Mouse (Mus musculus): ENCODE data around the gene Plxnb1. TPM values are rescaled to one million over a fixed set of nuclear protein-coding genes. Genes with fewer than 3 reads are reported as not detected.

The Plxnb1 gene
- polyA plus RNA-seq (2014; fragmentation: Illumina TruSeq; extraction: RNeasy Lipid Tissue Mini Kit (QIAGEN cat#74804); ENCODE audit: low replicate concordance), result 0.07 TPM

GRCm38 (mm10) chr9:109095137-109095982 is at the start of gene Plxnb1:
Gene Plxnb1, plus strand, starts transcription at chr9:109095389.

GRCm38 (mm10) chr9:109059136-109059903 is 35.9 kb upstream of the Plxnb1 start, which contains the start of gene Trex1:
Gene Trex1, minus strand, starts transcription at chr9:109059734.

GRCm38 (mm10) chr9:109073661-109074573 is 21.3 kb upstream of the Plxnb1 start, which contains the start of gene Atrip:
Gene Atrip, minus strand, starts transcription at chr9:109074124.

GRCm38 (mm10) chr9:109082124-109082800 is 12.9 kb upstream of the Plxnb1 start, which contains the start of the genes Ccdc51 and Tma7:
Gene Ccdc51, plus strand, starts transcription at chr9:109082493.
Gene Tma7, minus strand, starts transcription at chr9:109082587.

GRCm38 (mm10) chr9:109161941-109162340 is 66.8 kb downstream of the Plxnb1 start, which contains the start of gene Fbxw21:
Gene Fbxw21, minus strand, starts transcription at chr9:109162041.

Other genes with a start within 250 kb of the Plxnb1 start
- gene Slc26a6, start 242.1 kb upstream of the Plxnb1 start, polyA plus RNA-seq (2014; fragmentation: Illumina TruSeq; extraction: RNeasy Lipid Tissue Mini Kit (QIAGEN cat#74804); ENCODE audit: low replicate concordance), result 23.9 TPM
- gene Tmem89, start 180.8 kb upstream of the Plxnb1 start, polyA plus RNA-seq (2014; fragmentation: Illumina TruSeq; extraction: RNeasy Lipid Tissue Mini Kit (QIAGEN cat#74804); ENCODE audit: low replicate concordance), result 0.82 TPM
- 42.5 TPM for gene Uqcrc1, start 158.8 kb upstream of the Plxnb1 start, polyA plus RNA-seq (2014; fragmentation: Illumina TruSeq; extraction: RNeasy Lipid Tissue Mini Kit (QIAGEN cat#74804); ENCODE audit: low replicate concordance)
- gene Col7a1, start 141.8 kb upstream of the Plxnb1 start, polyA plus RNA-seq (2014; fragmentation: Illumina TruSeq; extraction: RNeasy Lipid Tissue Mini Kit (QIAGEN cat#74804); ENCODE audit: low replicate concordance), result not detected
- gene Ucn2, start 109.4 kb upstream of the Plxnb1 start, polyA plus RNA-seq (2014; fragmentation: Illumina TruSeq; extraction: RNeasy Lipid Tissue Mini Kit (QIAGEN cat#74804); ENCODE audit: low replicate concordance), result not detected
- gene Pfkfb4, start 103.6 kb upstream of the Plxnb1 start, polyA plus RNA-seq (2014; fragmentation: Illumina TruSeq; extraction: RNeasy Lipid Tissue Mini Kit (QIAGEN cat#74804); ENCODE audit: low replicate concordance), result 2.8 TPM
- 11.5 TPM for gene Shisa5, start 56.8 kb upstream of the Plxnb1 start, polyA plus RNA-seq (2014; fragmentation: Illumina TruSeq; extraction: RNeasy Lipid Tissue Mini Kit (QIAGEN cat#74804); ENCODE audit: low replicate concordance)
- not detected for gene Trex1, start 35.7 kb upstream of the Plxnb1 start, polyA plus RNA-seq (2014; fragmentation: Illumina TruSeq; extraction: RNeasy Lipid Tissue Mini Kit (QIAGEN cat#74804); ENCODE audit: low replicate concordance)
- 2.8 TPM for gene Atrip, start 21.3 kb upstream of the Plxnb1 start, polyA plus RNA-seq (2014; fragmentation: Illumina TruSeq; extraction: RNeasy Lipid Tissue Mini Kit (QIAGEN cat#74804); ENCODE audit: low replicate concordance)
- gene Ccdc51, start 12.9 kb upstream of the Plxnb1 start, polyA plus RNA-seq (2014; fragmentation: Illumina TruSeq; extraction: RNeasy Lipid Tissue Mini Kit (QIAGEN cat#74804); ENCODE audit: low replicate concordance), result 1.1 TPM
- 1,283 TPM for gene Tma7, start 12.8 kb upstream of the Plxnb1 start, polyA plus RNA-seq (2014; fragmentation: Illumina TruSeq; extraction: RNeasy Lipid Tissue Mini Kit (QIAGEN cat#74804); ENCODE audit: low replicate concordance)
- gene Fbxw21, start 66.7 kb downstream of the Plxnb1 start, polyA plus RNA-seq (2014; fragmentation: Illumina TruSeq; extraction: RNeasy Lipid Tissue Mini Kit (QIAGEN cat#74804); ENCODE audit: low replicate concordance), result not detected
- not detected for gene Fbxw13, start 100.6 kb downstream of the Plxnb1 start, polyA plus RNA-seq (2014; fragmentation: Illumina TruSeq; extraction: RNeasy Lipid Tissue Mini Kit (QIAGEN cat#74804); ENCODE audit: low replicate concordance)
- not detected for gene Fbxw20, start 139.4 kb downstream of the Plxnb1 start, polyA plus RNA-seq (2014; fragmentation: Illumina TruSeq; extraction: RNeasy Lipid Tissue Mini Kit (QIAGEN cat#74804); ENCODE audit: low replicate concordance)
- not detected for gene Fbxw14, start 192.3 kb downstream of the Plxnb1 start, polyA plus RNA-seq (2014; fragmentation: Illumina TruSeq; extraction: RNeasy Lipid Tissue Mini Kit (QIAGEN cat#74804); ENCODE audit: low replicate concordance)
- not detected for gene Fbxw28, start 244.3 kb downstream of the Plxnb1 start, polyA plus RNA-seq (2014; fragmentation: Illumina TruSeq; extraction: RNeasy Lipid Tissue Mini Kit (QIAGEN cat#74804); ENCODE audit: low replicate concordance)

All from small intestine, adult 10 weeks (tissue).